Mouse (Mus musculus): ENCODE measurements at regions not wholly inside any gene's neighbourhood (a gene's known extent, or its start where the extent isn't known, plus 50 kb on each side); places are given as distances from the start of the nearest gene placed in this dataset.

GRCm38 (mm10) chr19:56068854-56069253 lies 218.1 kb upstream of the Habp2 start:
- no peak for TF ChIP-seq CTCF (IDR thresholded peaks at IDR 0.05)
- no peak for TF ChIP-seq EP300 (IDR thresholded peaks at IDR 0.05)
